Mouse (Mus musculus) CH12.LX (cell line): ENCODE measurements around the gene Znrf3.

Experiments used
- CTCF ChIP-seq, 2 experiments: IDR thresholded peaks in 1 of 2; conservative IDR thresholded peaks in 1 of 2; 2 replicates each; pipeline ENCODE4 v1.5.1; 2011 to 2012; ENCODE audit warnings: low read depth in 2 of 2, low read length in 2 of 2, improper control_type of control experiment in 1 of 2, inconsistent platforms in 1 of 2, mild to moderate bottlenecking in 1 of 2, moderate library complexity in 1 of 2
- EP300 ChIP-seq: IDR thresholded peaks from 2 replicates; pipeline ENCODE4 v1.6.1; 2011; ENCODE audit warnings: low read length, improper control_type of control experiment
- POLR2A ChIP-seq: IDR thresholded peaks from 2 replicates; pipeline ENCODE4 v1.6.1; 2011; ENCODE audit warnings: low read depth, mild to moderate bottlenecking, improper control_type of control experiment, low read length

DNA sequence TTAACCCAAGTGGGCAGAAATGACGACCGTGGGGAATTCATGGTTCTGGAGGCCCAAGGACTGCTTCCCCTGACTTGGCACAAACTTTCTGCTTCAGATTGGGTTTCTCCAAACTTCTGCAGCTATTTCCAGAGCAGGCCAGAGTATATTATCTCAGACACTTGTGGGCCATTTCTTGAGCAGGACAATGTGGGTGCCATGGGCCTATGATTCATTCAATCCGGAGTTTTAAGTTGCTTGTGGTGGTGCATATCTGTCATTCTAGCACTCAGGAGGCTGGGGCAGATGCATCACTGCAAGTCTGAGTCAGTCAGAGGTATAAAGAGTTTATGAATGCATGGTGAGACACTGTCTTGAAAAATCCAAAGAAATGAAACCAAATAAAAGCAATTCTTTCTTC, 149.8 kb downstream of the Znrf3 start:
- TF ChIP-seq CTCF (conservative IDR thresholded peaks at IDR 0.05 in 1 of 2, IDR thresholded peaks at IDR 0.05 in 1 of 2; ENCODE audit: low read depth in 2 of 2, low read length in 2 of 2) = no peak
- no peak for TF ChIP-seq EP300
- no peak for TF ChIP-seq POLR2A
